Mouse (Mus musculus): ENCODE measurements around the gene Emc10. TPM values are rescaled to one million over a fixed set of nuclear protein-coding genes. Genes with fewer than 3 reads are reported as not detected.

Gene Emc10
- total and polyA plus RNA-seq, 3 experiments, result 91.4 to 149 TPM; not detected in 1

- TF ChIP-seq ZC3H11A (IDR thresholded peaks at IDR 0.05; ENCODE audit: low read depth, low read length) (no peak), MAX (IDR thresholded peaks at IDR 0.05; ENCODE audit: low read length) (no peak; the same call in 1 of the 2 replicates), ZMIZ1 (IDR thresholded peaks at IDR 0.05; ENCODE audit: low read depth, low read length) (0 out of 2 replicates have a peak, but pooled peaks have one; percentile 64), MAZ (IDR thresholded peaks at IDR 0.05; ENCODE audit: low read depth, low read length) (peak; percentile 92), JUND (IDR thresholded peaks at IDR 0.05; ENCODE audit: low read depth, low read length) (no peak), GABPA (IDR thresholded peaks at IDR 0.05; ENCODE audit: low read depth, low read length) (no peak; the same call in 1 of the 2 replicates), NRF1 (IDR thresholded peaks at IDR 0.05; ENCODE audit: insufficient read depth, low read depth, low read length, poor library complexity, severe bottlenecking) (peak; percentile 64), POLR2AphosphoS5 (IDR thresholded peaks at IDR 0.05; ENCODE audit: borderline replicate concordance, low read depth, low read length) (no peak), CHD2 (IDR thresholded peaks at IDR 0.05; ENCODE audit: low read length) (peak; percentile 97), ELF1 (IDR thresholded peaks at IDR 0.05; ENCODE audit: low read depth, low read length) (peak; percentile 99), POLR2A (IDR thresholded peaks at IDR 0.05; ENCODE audit: control insufficient read depth in 1 of 2, insufficient read depth in 1 of 2, low read depth in 1 of 2, low read length in 2 of 2, poor library complexity in 1 of 2) (peak; percentile 65 to 81), CHD1 (IDR thresholded peaks at IDR 0.05; ENCODE audit: low read depth, low read length) (no peak)
These were observed 28.4 kb downstream of the Emc10 start, which contains the start of gene Josd2 (continued) for GRCm38 (mm10) chr7:44467811-44468411.

GRCm38 (mm10) chr7:44466888-44467311 lies 29.4 kb downstream of the Emc10 start:
- Histone ChIP-seq H3K27ac (ENCODE audit: control insufficient read depth, low read depth, low read length) (no peak overlapping the region), H3K36me3 (ENCODE audit: control insufficient read depth in 1 of 2, insufficient read depth in 2 of 2, low read length in 2 of 2) (no peaks in the 10 kb centered on the region), H3K9me3 (replicated peaks; ENCODE audit: insufficient read depth, low read length) (no peaks in the 10 kb centered on the region), H3K9ac (ENCODE audit: control insufficient read depth, low read depth, low read length, poor library complexity, severe bottlenecking) (no peak overlapping the region), H3K4me3 (ENCODE audit: control insufficient read depth in 1 of 2, insufficient read depth in 1 of 2, low read depth in 2 of 2, low read length in 2 of 2) (no peak overlapping the region), H3K27me3 (ENCODE audit: control insufficient read depth in 1 of 2, insufficient read depth in 2 of 2, low read length in 2 of 2) (no peaks in the 10 kb centered on the region), H3K79me2 (ENCODE audit: control insufficient read depth, insufficient read depth, low read length, poor library complexity) (peaks cover 3% of the 10 kb centered on the region), H3K4me1 (ENCODE audit: control insufficient read depth in 1 of 2, insufficient read depth in 2 of 2, low read length in 2 of 2) (peaks cover 0 to 13% of the 10 kb centered on the region in 2 experiments; a peak in 2 of 4 replicates)
- TF ChIP-seq HCFC1 (IDR thresholded peaks at IDR 0.05; ENCODE audit: low read depth, low read length) (no peak), UBTF (IDR thresholded peaks at IDR 0.05; ENCODE audit: borderline replicate concordance, insufficient read depth, low read depth, low read length) (no peak), MYB (IDR thresholded peaks at IDR 0.05; ENCODE audit: low read depth, low read length) (no peak), E2F4 (IDR thresholded peaks at IDR 0.05; ENCODE audit: borderline replicate concordance, low read depth, low read length) (no peak), ZNF384 (IDR thresholded peaks at IDR 0.05; ENCODE audit: low read depth, low read length) (no peak), TCF12 (IDR thresholded peaks at IDR 0.05; ENCODE audit: low read depth, low read length) (no peak), NRF1 (IDR thresholded peaks at IDR 0.05; ENCODE audit: insufficient read depth, low read depth, low read length, poor library complexity, severe bottlenecking) (no peak), MYC (IDR thresholded peaks at IDR 0.05; ENCODE audit: low read depth, low read length) (no peak), CTCF (IDR thresholded peaks at IDR 0.05 in 2 of 3, conservative IDR thresholded peaks at IDR 0.05 in 1 of 3; ENCODE audit: control insufficient read depth in 1 of 3, insufficient read depth in 1 of 3, low read depth in 2 of 3, low read length in 3 of 3, poor library complexity in 1 of 3, severe bottlenecking in 1 of 3) (no peak), ELF1 (IDR thresholded peaks at IDR 0.05; ENCODE audit: low read depth, low read length) (no peak), NELFE (IDR thresholded peaks at IDR 0.05; ENCODE audit: low read depth, low read length) (no peak)
- DNase-seq (ENCODE audit: low read depth, low spot score), result no peak
